Mouse (Mus musculus) cerebral cortex, adult 2 months (tissue): ENCODE results near the gene Slc3a1.

ENCODE experiments used
- WGBS: fragments of 180-500 bp; shearing (Covaris S2); methylation state at CpG from one replicate; pipeline ENCODE4 v1.1.7; 2018; 5-methylcytosine and 5-hydroxymethylcytosine counted together

Gene Slc3a1

GRCm38 (mm10) chr17:85089621-85090020 lies 61.4 kb downstream of the Slc3a1 start:
- under 1% methylated on average over 16 of the region's 16 CpGs for WGBS

- WGBS, result under 1% methylated on average over 63 of the region's 63 CpGs
Observed at GRCm38 (mm10) chr17:85090120-85091099, 62.2 kb downstream of the Slc3a1 start, which contains the start of the genes Prepl and Camkmt. Prepl (minus strand) TSS chr17:85090241. Camkmt (plus strand) TSS chr17:85090552.

- 94% methylated on average over 6 of the region's 6 CpGs for WGBS
Observed at GRCm38 (mm10) chr17:85091762-85092161, 63.6 kb downstream of the Slc3a1 start.

- WGBS, result 96% methylated on average over 3 of the region's 3 CpGs
Observed at GRCm38 (mm10) chr17:85096396-85096795, 68.2 kb downstream of the Slc3a1 start.

GRCm38 (mm10) chr17:85098677-85099323 lies 70.6 kb downstream of the Slc3a1 start:
- WGBS, result 88% methylated on average over 7 of the region's 7 CpGs

GRCm38 (mm10) chr17:85100232-85100631 lies 72.1 kb downstream of the Slc3a1 start:
- WGBS, result 95% methylated on average over 3 of the region's 3 CpGs

GRCm38 (mm10) chr17:85101751-85102150 lies 73.6 kb downstream of the Slc3a1 start:
- WGBS, result 81% methylated on average over 7 of the region's 7 CpGs

- 70% methylated on average over 2 of the region's 2 CpGs for WGBS
Observed at GRCm38 (mm10) chr17:85103310-85103709, 75.1 kb downstream of the Slc3a1 start.

- 100% methylated on average over 1 of the region's 1 CpGs for WGBS
Observed at GRCm38 (mm10) chr17:85110640-85111039, 82.5 kb downstream of the Slc3a1 start.

GRCm38 (mm10) chr17:85113441-85113840 lies 85.3 kb downstream of the Slc3a1 start:
- WGBS, result 82% methylated on average over 8 of the region's 8 CpGs
